Mouse (Mus musculus): ENCODE data around the gene Slfn5.

- TF ChIP-seq CTCF (IDR thresholded peaks at IDR 0.05) (no peak), EP300 (IDR thresholded peaks at IDR 0.05; ENCODE audit: insufficient read depth, low read depth, low read length) (no peak)
Measured at GRCm38 (mm10) chr11:82962215-82962614, 11.1 kb downstream of the Slfn5 start.

Measured in heart, adult 2 months (tissue).